Mouse (Mus musculus): ENCODE results near the gene Myrf. TPM values are rescaled to one million over a fixed set of nuclear protein-coding genes. Genes with fewer than 3 reads are reported as not detected.
"Not testable (repeated sequence)": the region's sequence is repeated elsewhere in the genome, so short reads cannot be mapped to it uniquely, and the experiment has no call there.

The Myrf gene
- total RNA-seq, 1 experiment from 2014 or later: not detected

DNA sequence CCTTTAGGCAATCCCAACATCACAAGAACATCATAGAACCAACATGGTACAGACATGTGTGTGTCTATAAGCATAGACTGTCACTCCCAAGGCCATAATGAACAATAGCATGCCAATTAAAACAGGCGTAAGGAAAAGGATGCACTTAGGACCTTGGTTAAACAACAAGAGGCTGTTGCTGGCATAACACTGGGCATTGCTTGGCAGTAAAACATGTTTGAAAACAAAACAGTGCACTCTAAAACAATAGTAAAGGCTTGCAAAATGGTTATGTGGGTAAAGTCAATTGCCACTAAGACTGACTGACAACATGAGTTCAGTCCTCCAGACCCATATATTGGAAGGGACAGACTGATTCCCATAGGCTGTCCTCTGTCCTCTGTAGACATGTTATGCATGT is 72.6 kb downstream of the Myrf start:
- ATAC-seq (ENCODE audit: extremely low read depth, insufficient number of reproducible peaks, low FRiP score, poor library complexity, severe bottlenecking): no peak

DNA sequence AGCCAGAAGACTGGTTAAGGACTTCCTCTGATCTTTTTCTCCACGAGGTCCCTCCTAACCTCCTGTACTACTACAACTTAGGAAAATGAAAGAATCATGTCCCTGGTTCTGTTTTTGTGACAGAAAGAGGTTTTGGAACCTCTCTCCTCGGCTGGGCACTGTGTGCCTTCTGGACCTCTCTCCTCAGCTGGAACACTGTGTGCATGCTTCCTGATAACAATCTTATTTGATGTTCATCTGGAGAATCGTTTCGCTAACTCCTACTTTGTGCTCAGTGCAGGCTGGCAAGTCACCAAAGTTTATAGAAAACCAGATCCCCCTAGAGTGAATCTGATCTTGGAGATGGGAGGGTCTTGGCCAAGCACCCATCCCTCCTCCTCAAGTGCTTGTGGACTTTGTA is 73.4 kb downstream of the Myrf start:
- ATAC-seq (ENCODE audit: extremely low read depth, insufficient number of reproducible peaks, low FRiP score, poor library complexity, severe bottlenecking): no peak

DNA sequence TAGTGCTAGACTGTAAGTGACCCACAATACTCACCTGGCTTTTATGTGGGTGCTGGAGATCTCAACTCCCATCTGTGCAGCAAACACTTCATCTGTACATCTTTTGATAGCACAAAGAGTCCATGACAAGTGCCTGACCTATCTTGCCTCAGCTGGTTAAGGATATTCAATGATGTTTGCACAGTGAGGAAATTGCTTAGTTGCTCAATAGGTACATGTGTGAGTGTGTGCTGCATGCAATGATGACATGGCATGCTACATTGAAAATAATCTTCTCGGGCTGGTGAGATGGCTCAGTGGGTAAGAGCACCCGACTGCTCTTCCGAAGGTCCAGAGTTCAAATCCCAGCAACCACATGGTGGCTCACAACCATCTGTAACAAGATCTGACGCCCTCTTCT is 74.6 kb downstream of the Myrf start:
- not testable (repeated sequence) for ATAC-seq (ENCODE audit: extremely low read depth, insufficient number of reproducible peaks, low FRiP score, poor library complexity, severe bottlenecking)

DNA sequence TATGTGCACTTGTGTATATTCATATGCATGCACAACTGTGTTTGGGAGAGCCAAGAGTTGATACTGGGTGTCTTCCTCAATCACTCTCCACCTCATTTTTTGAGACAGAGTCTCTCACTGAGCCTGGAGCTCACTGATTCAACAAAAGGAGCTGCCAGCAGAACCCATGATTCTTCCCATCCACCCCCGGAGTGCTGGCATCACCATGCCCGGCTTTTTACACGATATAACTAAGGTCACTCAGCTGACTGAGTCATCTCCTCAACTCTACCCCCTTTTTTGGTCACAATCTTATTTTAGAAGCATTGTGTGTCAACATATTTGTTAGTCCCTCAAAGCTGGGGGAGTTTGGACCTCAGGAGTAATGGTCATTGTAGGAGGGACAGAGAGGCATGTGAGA is 76.7 kb downstream of the Myrf start:
- no peak for ATAC-seq (ENCODE audit: extremely low read depth, insufficient number of reproducible peaks, low FRiP score, poor library complexity, severe bottlenecking)

Other genes starting within 250 kb of the Myrf start
- 0.23 TPM in 1 of 2 replicates, not detected in the other for gene Best1, start 239.1 kb downstream of the Myrf start, total RNA-seq (2017)
- gene Rab3il1, start 239.1 kb downstream of the Myrf start, total RNA-seq (2017): not detected in 2 replicates
- not detected in 2 replicates for gene Fads3, start 199.2 kb downstream of the Myrf start, total RNA-seq (2017)
- 0.35 TPM in 1 of 2 replicates, not detected in the other for gene Fads2, start 139.0 kb downstream of the Myrf start, total RNA-seq (2017)
- 0.23 and 3.2 TPM in 2 replicates for gene Fads1, start 57.9 kb downstream of the Myrf start, total RNA-seq (2017)
- 57.5 and 74.8 TPM in 2 replicates for gene Tmem258, start 36.7 kb downstream of the Myrf start, total RNA-seq (2017)
- 17.2 and 18.9 TPM in 2 replicates for gene Fen1, start 36.6 kb downstream of the Myrf start, total RNA-seq (2017)
- gene Dagla, start 64.1 kb upstream of the Myrf start, total RNA-seq (2017): not detected in 2 replicates
- gene Syt7, start 148.3 kb upstream of the Myrf start, total RNA-seq (2017): not detected in 2 replicates
- 0.47 TPM in 1 of 2 replicates, not detected in the other for gene Lrrc10b, start 216.7 kb upstream of the Myrf start, total RNA-seq (2017)
- gene Ppp1r32, start 242.2 kb upstream of the Myrf start, total RNA-seq (2017): 2.0 and 2.8 TPM in 2 replicates

Data from neutrophil, adult 5-6 weeks (primary cell).